Mouse (Mus musculus) hindbrain, embryonic 14.5 days (tissue): ENCODE data around the gene Usp9y. TPM values are rescaled to one million over a fixed set of nuclear protein-coding genes. Genes with fewer than 3 reads are reported as not detected.
A peak's percentile ranks its signal among the peaks of the same experiment; 100 is the strongest.

Experiments
- ATAC-seq: fragments of 200-750 bp; cut with Nextera tagmentation; 2 replicates; pipeline ENCODE4 v1.8.0; 2017; ENCODE audit warnings: moderate number of reproducible peaks, mild to moderate bottlenecking, moderate TSS enrichment, moderate library complexity; ENCODE audit not compliant: low FRiP score
- DNase-seq: peaks from one replicate; pipeline ENCODE4 v3.0.0-alpha.2; 2015; ENCODE audit warnings: low spot score
- H3K27ac ChIP-seq: fragments of 300-500 bp; sonication (generic); 2 replicates; pipeline ENCODE4 v1.5.1; 2014; ENCODE audit warnings: mild to moderate bottlenecking, moderate library complexity
- H3K27me3 ChIP-seq: fragments of 300-500 bp; sonication (generic); 2 replicates; pipeline ENCODE4 v1.6.1; 2014; ENCODE audit warnings: mild to moderate bottlenecking, low read length, mixed read lengths; ENCODE audit not compliant: control insufficient read depth, insufficient read depth
- H3K36me3 ChIP-seq: fragments of 300-500 bp; sonication (generic); replicated peaks from 2 replicates; pipeline ENCODE4 v1.6.1; 2014; ENCODE audit not compliant: control insufficient read depth, insufficient read depth
- H3K4me1 ChIP-seq: fragments of 300-500 bp; sonication (generic); replicated peaks from 2 replicates; pipeline ENCODE4 v1.6.1; 2014; ENCODE audit warnings: antibody characterized with exemption, low read length, mixed read lengths; ENCODE audit not compliant: control insufficient read depth, insufficient read depth
- H3K4me2 ChIP-seq: fragments of 300-500 bp; sonication (generic); replicated peaks from 2 replicates; pipeline ENCODE4 v1.6.1; 2014; ENCODE audit warnings: mild to moderate bottlenecking, moderate library complexity
- H3K4me3 ChIP-seq: fragments of 300-500 bp; sonication (generic); replicated peaks from 2 replicates; pipeline ENCODE4 v1.5.1; 2014; ENCODE audit warnings: mild to moderate bottlenecking, low read length
- H3K9ac ChIP-seq: fragments of 300-500 bp; sonication (generic); 2 replicates; pipeline ENCODE4 v1.6.1; 2014
- H3K9me3 ChIP-seq: fragments of 300-500 bp; sonication (generic); 2 replicates; pipeline ENCODE4 v1.6.1; 2016; ENCODE audit warnings: low read length; ENCODE audit not compliant: control insufficient read depth
- WGBS: fragments of 180-500 bp; shearing (Covaris S2); extraction: QIAGEN DNeasy Blood & Tissue Kit; methylation state at CpG from one replicate; pipeline ENCODE4 v1.1.7; 2014; 5-methylcytosine and 5-hydroxymethylcytosine counted together
- polyA plus RNA-seq: library from polyadenylated mRNA; unstranded; fragments of >200 nt; fragmentation: Nextera tagmentation; extraction: Ambion mirVana; gene quantifications from 2 replicates; pipeline ENCODE4 v1.2.1, GENCODE M21; 2014

Usp9y gene
- not detected in 2 replicates for polyA plus RNA-seq

DNA sequence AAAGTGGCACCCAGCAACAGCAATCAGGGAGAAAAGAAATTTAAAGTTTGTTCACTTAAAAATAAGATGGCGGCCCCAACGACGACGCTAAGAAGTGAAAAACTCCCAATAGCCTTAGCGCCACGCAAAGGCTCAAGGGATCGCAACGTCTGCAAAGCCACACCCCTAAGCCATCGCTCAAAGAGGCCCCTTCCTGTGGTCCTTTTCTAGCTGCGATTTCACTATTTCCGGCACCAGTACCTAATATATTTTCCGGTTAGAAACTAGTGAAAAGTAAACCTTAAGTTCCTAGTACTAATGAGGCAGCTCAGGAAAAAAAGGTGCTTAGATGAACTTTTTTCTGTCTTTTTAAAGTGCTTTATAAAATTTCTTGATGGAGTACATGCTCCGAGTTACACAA is at the start of gene Usp9y:
TSS of gene Usp9y (minus strand) at position 101 of the 400 bp plus-strand sequence.
- Histone ChIP-seq H3K27ac (no peak within 1 kb of the TSS), H3K27me3 (no peaks in the 10 kb centered on the region), H3K9me3 (no peaks in the 10 kb centered on the region), H3K36me3 (no peaks in the 10 kb centered on the region), H3K4me2 (no peak within 1 kb of the TSS), H3K4me1 (no peaks in the 10 kb centered on the region), H3K9ac (no peak within 1 kb of the TSS), H3K4me3 (no peak within 1 kb of the TSS)
- 96% methylated on average over 13 of the region's 13 CpGs for WGBS
- ATAC-seq (no peak), DNase-seq (no peak)

DNA sequence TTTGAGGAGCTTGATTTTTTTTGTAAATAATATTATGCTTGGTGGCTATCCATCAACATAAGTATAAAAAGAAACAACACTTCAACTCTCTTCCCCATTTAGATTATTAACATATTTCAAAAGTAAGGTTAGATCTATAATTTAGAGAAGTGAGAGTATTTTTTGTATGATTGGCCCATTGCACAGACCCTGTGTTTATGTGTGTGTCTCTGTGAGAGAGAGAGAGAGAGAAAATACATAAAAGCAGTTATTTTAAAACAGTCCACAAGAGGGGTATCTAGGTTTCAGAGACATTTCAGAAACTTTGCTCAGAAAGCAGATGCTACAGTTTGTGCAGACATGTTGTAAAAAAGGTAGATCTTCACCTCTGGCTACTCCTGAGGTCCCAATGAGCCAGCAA is 165.9 kb downstream of the Usp9y start:
- Histone ChIP-seq H3K4me1 (no peaks in the 10 kb centered on the region), H3K9ac (no peak overlapping the region), H3K4me2 (no peak overlapping the region), H3K36me3 (no peaks in the 10 kb centered on the region), H3K4me3 (no peak overlapping the region), H3K9me3 (no peaks in the 10 kb centered on the region), H3K27ac (no peak overlapping the region), H3K27me3 (no peaks in the 10 kb centered on the region)
- DNase-seq = no peak
- no peak for ATAC-seq

DNA sequence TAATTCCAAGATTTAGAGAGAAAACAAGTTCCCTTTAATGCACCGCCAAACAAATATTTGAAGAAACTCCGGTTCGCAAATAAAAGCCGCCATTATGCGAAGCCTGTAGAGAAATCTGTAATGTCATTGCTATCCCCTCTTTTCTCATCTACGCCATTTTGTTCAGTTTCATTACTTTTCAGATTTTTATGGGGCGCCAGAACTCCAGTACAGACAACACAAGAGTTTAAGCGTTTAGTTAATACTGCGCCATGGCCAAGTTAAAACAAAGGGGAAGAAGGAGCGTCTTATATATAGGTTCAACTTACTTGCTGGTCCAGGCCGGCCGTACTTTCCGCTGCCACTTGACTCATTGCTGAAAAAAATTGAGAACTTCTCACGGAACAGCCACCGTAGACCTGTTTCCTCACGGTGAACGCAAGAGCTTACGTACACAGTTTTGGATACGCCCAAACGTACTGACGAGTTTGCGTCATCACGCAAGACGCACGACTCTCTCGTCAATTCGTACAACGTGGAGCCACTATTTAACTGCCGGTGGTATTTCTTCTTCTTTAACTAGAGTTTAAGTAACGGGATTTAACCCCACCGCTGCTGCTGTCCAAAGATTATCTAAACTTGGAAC is 173.3 kb downstream of the Usp9y start, which contains the start of gene Ddx3y:
TSS of gene Ddx3y (minus strand) at position 459 of the 625 bp plus-strand sequence.
- Histone ChIP-seq H3K4me3 (peak within 1 kb of the TSS; percentile 38), H3K27me3 (no peaks in the 10 kb centered on the region), H3K27ac (peak within 1 kb of the TSS; percentile 54; the same call in 1 of the 2 replicates), H3K4me1 (no peaks in the 10 kb centered on the region), H3K4me2 (peak within 1 kb of the TSS; percentile 42), H3K36me3 (no peaks in the 10 kb centered on the region), H3K9ac (peak within 1 kb of the TSS; percentile 40), H3K9me3 (no peaks in the 10 kb centered on the region)
- DNase-seq (peak; percentile 73), ATAC-seq (peak; percentile 91)
- 4% methylated on average over 31 of the region's 31 CpGs for WGBS

DNA sequence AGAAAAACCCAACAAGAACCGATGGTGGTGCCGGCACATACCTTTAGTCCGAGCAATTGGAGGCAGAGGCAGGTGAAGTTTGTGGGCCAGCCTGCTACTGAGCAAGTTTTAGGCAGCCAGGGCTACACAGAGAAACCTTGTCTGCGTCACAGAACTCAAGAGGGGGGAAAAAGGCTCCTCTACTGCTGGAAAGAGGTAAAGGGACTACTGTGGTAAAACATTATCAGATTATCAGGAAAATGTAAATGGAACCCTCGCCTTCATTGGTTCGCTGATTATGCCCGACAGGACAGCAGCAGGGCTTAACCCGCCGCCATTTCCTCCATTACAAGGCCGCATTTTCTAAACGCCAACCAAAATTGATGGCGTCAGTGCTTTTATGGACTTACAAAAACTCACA is 173.8 kb downstream of the Usp9y start:
- no peak for DNase-seq
- peak overlapping the region; percentile 40 for H3K9ac ChIP-seq
- ATAC-seq = no peak
- H3K36me3 ChIP-seq = no peaks in the 10 kb centered on the region
- WGBS = 4% methylated on average over 11 of the region's 12 CpGs
- no peaks in the 10 kb centered on the region for H3K4me1 ChIP-seq
- H3K9me3 ChIP-seq = no peaks in the 10 kb centered on the region
- H3K27ac ChIP-seq = 0 out of 2 replicates have a peak overlapping the region, but pooled peaks have one; percentile 54
- no peaks in the 10 kb centered on the region for H3K27me3 ChIP-seq
- H3K4me3 ChIP-seq = peak overlapping the region; percentile 38
- H3K4me2 ChIP-seq = peak overlapping the region; percentile 42

Other genes starting within 250 kb of the Usp9y start
- 16.8 and 18.7 TPM in 2 replicates for gene Uty, start 214.0 kb downstream of the Usp9y start, polyA plus RNA-seq
- gene Ddx3y, start 173.2 kb downstream of the Usp9y start, polyA plus RNA-seq = 29.7 and 31.1 TPM in 2 replicates